Mouse (Mus musculus): ENCODE results near the gene Clec12b.

DNA sequence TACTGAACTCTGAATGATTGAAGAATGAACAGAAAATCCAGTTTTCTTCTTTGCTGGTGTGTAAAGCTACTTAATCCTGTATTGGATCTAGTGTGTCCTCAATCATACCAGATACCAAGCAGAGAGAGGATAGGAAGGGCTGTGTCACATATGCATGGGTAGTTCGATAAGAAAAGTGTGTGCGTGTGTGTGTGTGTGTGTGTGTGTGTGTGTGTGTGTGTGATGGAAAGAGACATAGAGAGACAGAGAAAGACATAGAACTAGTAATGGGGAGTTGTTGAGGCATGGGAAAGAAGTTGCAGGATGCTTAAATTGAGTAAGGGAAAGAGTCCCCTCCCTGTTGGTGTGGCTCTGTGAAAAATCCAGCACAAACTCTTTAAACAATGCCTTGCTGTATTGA lies at the start of gene Clec12b:
- TF ChIP-seq E2F4 (IDR thresholded peaks at IDR 0.05; ENCODE audit: borderline replicate concordance, low read depth, low read length) (no peak), CTCF (IDR thresholded peaks at IDR 0.05 in 2 of 3, conservative IDR thresholded peaks at IDR 0.05 in 1 of 3; ENCODE audit: control insufficient read depth in 1 of 3, insufficient read depth in 1 of 3, low read depth in 2 of 3, low read length in 3 of 3, poor library complexity in 1 of 3, severe bottlenecking in 1 of 3) (no peak), ZMIZ1 (IDR thresholded peaks at IDR 0.05; ENCODE audit: low read depth, low read length) (no peak), CHD1 (IDR thresholded peaks at IDR 0.05; ENCODE audit: low read depth, low read length) (no peak), POLR2A (IDR thresholded peaks at IDR 0.05; ENCODE audit: control insufficient read depth in 1 of 2, insufficient read depth in 1 of 2, low read depth in 1 of 2, low read length in 2 of 2, poor library complexity in 1 of 2) (no peak), GATA1 (IDR thresholded peaks at IDR 0.05; ENCODE audit: low read depth, low read length) (no peak), MAFK (IDR thresholded peaks at IDR 0.05; ENCODE audit: borderline replicate concordance, low read depth, low read length) (no peak), KAT2A (conservative IDR thresholded peaks at IDR 0.05; ENCODE audit: low read depth, low read length) (no peak)
